Mouse (Mus musculus): ENCODE data around the gene Clpx. TPM values are rescaled to one million over a fixed set of nuclear protein-coding genes. Genes with fewer than 3 reads are reported as not detected.

Gene Clpx
- polyA plus RNA-seq, 1 experiment from 2014 or later, result 51.3 TPM

- Histone ChIP-seq H3K36me3 (ENCODE audit: control insufficient read depth, insufficient read depth, low read length) (no peaks in the 10 kb centered on the region), H3K4me2 (ENCODE audit: low read depth, low read length, severe bottlenecking) (peak overlapping the region; percentile 96), H3K9me3 (ENCODE audit: control insufficient read depth, low read length) (no peaks in the 10 kb centered on the region), H3K27ac (ENCODE audit: low read depth, low read length) (peak overlapping the region; percentile 76), H3K4me3 (ENCODE audit: low read depth, low read length) (peak overlapping the region; percentile 99), H3K27me3 (ENCODE audit: control insufficient read depth, insufficient read depth, low read length) (no peaks in the 10 kb centered on the region), H3K4me1 (replicated peaks; ENCODE audit: control insufficient read depth, insufficient read depth, low read length) (no peaks in the 10 kb centered on the region; the same call in 1 of the 2 replicates), H3K9ac (ENCODE audit: low read length) (peak overlapping the region; percentile 94)
- peak; percentile 76 for DNase-seq (ENCODE audit: low spot score)
- peak; percentile 58 for ATAC-seq (replicated peaks; ENCODE audit: low FRiP score)
- under 1% methylated on average over 63 of the region's 77 CpGs for WGBS
These were observed 52.5 kb downstream of the Clpx start for GRCm38 (mm10) chr9:65346476-65347111.

- WGBS, result 55% methylated on average over 8 of the region's 8 CpGs
- H3K9me3 ChIP-seq (ENCODE audit: control insufficient read depth, low read length), result no peaks in the 10 kb centered on the region
- H3K36me3 ChIP-seq (ENCODE audit: control insufficient read depth, insufficient read depth, low read length), result no peaks in the 10 kb centered on the region
- no peak for DNase-seq (ENCODE audit: low spot score)
- no peaks in the 10 kb centered on the region; the same call in 1 of the 2 replicates for H3K4me1 ChIP-seq (replicated peaks; ENCODE audit: control insufficient read depth, insufficient read depth, low read length)
- ATAC-seq (replicated peaks; ENCODE audit: low FRiP score), result no peak
- peak overlapping the region; percentile 94 for H3K9ac ChIP-seq (ENCODE audit: low read length)
- H3K27ac ChIP-seq (ENCODE audit: low read depth, low read length), result no peak overlapping the region
- peak overlapping the region; percentile 99 for H3K4me3 ChIP-seq (ENCODE audit: low read depth, low read length)
- peak overlapping the region; percentile 96 for H3K4me2 ChIP-seq (ENCODE audit: low read depth, low read length, severe bottlenecking)
- no peaks in the 10 kb centered on the region for H3K27me3 ChIP-seq (ENCODE audit: control insufficient read depth, insufficient read depth, low read length)
These were observed 53.2 kb downstream of the Clpx start for GRCm38 (mm10) chr9:65347112-65347850.

GRCm38 (mm10) chr9:65353251-65353650 is 59.2 kb downstream of the Clpx start:
- H3K9ac ChIP-seq (ENCODE audit: low read length), result no peak overlapping the region
- DNase-seq (ENCODE audit: low spot score) (no peak), ATAC-seq (replicated peaks; ENCODE audit: low FRiP score) (no peak)
- no peaks in the 10 kb centered on the region for H3K9me3 ChIP-seq (ENCODE audit: control insufficient read depth, low read length)
- H3K4me3 ChIP-seq (ENCODE audit: low read depth, low read length), result no peak overlapping the region
- H3K27ac ChIP-seq (ENCODE audit: low read depth, low read length), result no peak overlapping the region
- no peaks in the 10 kb centered on the region for H3K27me3 ChIP-seq (ENCODE audit: control insufficient read depth, insufficient read depth, low read length)
- no peaks in the 10 kb centered on the region for H3K4me1 ChIP-seq (replicated peaks; ENCODE audit: control insufficient read depth, insufficient read depth, low read length)
- H3K36me3 ChIP-seq (ENCODE audit: control insufficient read depth, insufficient read depth, low read length), result no peaks in the 10 kb centered on the region
- H3K4me2 ChIP-seq (ENCODE audit: low read depth, low read length, severe bottlenecking), result no peak overlapping the region
- 93% methylated on average over 5 of the region's 5 CpGs for WGBS

DNA sequence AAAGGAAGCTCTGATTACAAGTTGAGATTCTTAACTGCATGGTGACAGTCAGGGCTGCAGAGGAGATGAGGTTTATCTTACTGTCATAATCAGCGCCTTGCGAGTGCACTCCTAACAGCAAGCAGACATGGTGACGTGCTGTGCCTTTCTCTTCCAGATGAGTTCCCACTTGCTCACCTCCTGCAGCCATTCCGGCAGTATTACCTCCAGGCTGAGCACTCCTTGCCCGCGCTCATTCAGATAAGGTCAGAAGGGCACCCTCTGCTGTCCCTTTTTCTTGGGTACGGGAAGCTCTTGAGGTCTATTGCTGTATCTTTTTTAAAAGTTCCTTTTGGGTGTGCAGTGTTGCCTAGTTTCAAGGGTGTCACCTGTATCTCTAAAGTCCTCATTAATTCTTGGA is 62.5 kb downstream of the Clpx start:
- no peak overlapping the region for H3K4me3 ChIP-seq (ENCODE audit: low read depth, low read length)
- peaks cover 2% of the 10 kb centered on the region; the same call in 1 of the 2 replicates for H3K36me3 ChIP-seq (ENCODE audit: control insufficient read depth, insufficient read depth, low read length)
- no peaks in the 10 kb centered on the region for H3K27me3 ChIP-seq (ENCODE audit: control insufficient read depth, insufficient read depth, low read length)
- 88% methylated on average over 7 of the region's 7 CpGs for WGBS
- ATAC-seq (replicated peaks; ENCODE audit: low FRiP score) (no peak), DNase-seq (ENCODE audit: low spot score) (no peak)
- H3K4me2 ChIP-seq (ENCODE audit: low read depth, low read length, severe bottlenecking), result no peak overlapping the region
- no peak overlapping the region for H3K9ac ChIP-seq (ENCODE audit: low read length)
- no peaks in the 10 kb centered on the region for H3K9me3 ChIP-seq (ENCODE audit: control insufficient read depth, low read length)
- no peaks in the 10 kb centered on the region for H3K4me1 ChIP-seq (replicated peaks; ENCODE audit: control insufficient read depth, insufficient read depth, low read length)
- no peak overlapping the region for H3K27ac ChIP-seq (ENCODE audit: low read depth, low read length)

- ATAC-seq (replicated peaks; ENCODE audit: low FRiP score) (no peak), DNase-seq (ENCODE audit: low spot score) (no peak)
- H3K9ac ChIP-seq (ENCODE audit: low read length), result no peak overlapping the region
- no peaks in the 10 kb centered on the region for H3K4me1 ChIP-seq (replicated peaks; ENCODE audit: control insufficient read depth, insufficient read depth, low read length)
- H3K27me3 ChIP-seq (ENCODE audit: control insufficient read depth, insufficient read depth, low read length), result no peaks in the 10 kb centered on the region
- no peak overlapping the region for H3K4me3 ChIP-seq (ENCODE audit: low read depth, low read length)
- H3K27ac ChIP-seq (ENCODE audit: low read depth, low read length), result no peak overlapping the region
- H3K4me2 ChIP-seq (ENCODE audit: low read depth, low read length, severe bottlenecking), result no peak overlapping the region
- H3K36me3 ChIP-seq (ENCODE audit: control insufficient read depth, insufficient read depth, low read length), result peaks cover 2% of the 10 kb centered on the region; the same call in 1 of the 2 replicates
- WGBS, result 91% methylated on average over 2 of the region's 2 CpGs
- no peaks in the 10 kb centered on the region for H3K9me3 ChIP-seq (ENCODE audit: control insufficient read depth, low read length)
These were observed 62.9 kb downstream of the Clpx start for GRCm38 (mm10) chr9:65356971-65357370.

- H3K9me3 ChIP-seq (ENCODE audit: control insufficient read depth, low read length), result no peaks in the 10 kb centered on the region
- no peaks in the 10 kb centered on the region for H3K27me3 ChIP-seq (ENCODE audit: control insufficient read depth, insufficient read depth, low read length)
- ATAC-seq (replicated peaks; ENCODE audit: low FRiP score) (no peak), DNase-seq (ENCODE audit: low spot score) (no peak)
- H3K4me3 ChIP-seq (ENCODE audit: low read depth, low read length), result no peak overlapping the region
- H3K4me2 ChIP-seq (ENCODE audit: low read depth, low read length, severe bottlenecking), result no peak overlapping the region
- H3K9ac ChIP-seq (ENCODE audit: low read length), result no peak overlapping the region
- H3K27ac ChIP-seq (ENCODE audit: low read depth, low read length), result no peak overlapping the region
- H3K4me1 ChIP-seq (replicated peaks; ENCODE audit: control insufficient read depth, insufficient read depth, low read length), result no peaks in the 10 kb centered on the region
- 94% methylated on average over 1 of the region's 1 CpGs for WGBS
- peaks cover 2% of the 10 kb centered on the region; the same call in 1 of the 2 replicates for H3K36me3 ChIP-seq (ENCODE audit: control insufficient read depth, insufficient read depth, low read length)
These were observed 65.0 kb downstream of the Clpx start for GRCm38 (mm10) chr9:65358956-65359480.

GRCm38 (mm10) chr9:65360641-65361448 is 66.8 kb downstream of the Clpx start, which contains the start of gene Ubap1l:
Gene Ubap1l (plus strand): TSS chr9:65361041.
- H3K4me3 ChIP-seq (ENCODE audit: low read depth, low read length), result no peak within 1 kb of the TSS
- H3K9ac ChIP-seq (ENCODE audit: low read length), result no peak within 1 kb of the TSS
- H3K27ac ChIP-seq (ENCODE audit: low read depth, low read length), result no peak within 1 kb of the TSS
- no peaks in the 10 kb centered on the region for H3K4me1 ChIP-seq (replicated peaks; ENCODE audit: control insufficient read depth, insufficient read depth, low read length)
- H3K27me3 ChIP-seq (ENCODE audit: control insufficient read depth, insufficient read depth, low read length), result no peaks in the 10 kb centered on the region
- no peak for DNase-seq (ENCODE audit: low spot score)
- no peaks in the 10 kb centered on the region for H3K9me3 ChIP-seq (ENCODE audit: control insufficient read depth, low read length)
- 91% methylated on average over 16 of the region's 16 CpGs for WGBS
- no peak within 1 kb of the TSS for H3K4me2 ChIP-seq (ENCODE audit: low read depth, low read length, severe bottlenecking)
- H3K36me3 ChIP-seq (ENCODE audit: control insufficient read depth, insufficient read depth, low read length), result peaks cover 2% of the 10 kb centered on the region; the same call in 1 of the 2 replicates
- ATAC-seq (replicated peaks; ENCODE audit: low FRiP score), result no peak

- 76% methylated on average over 9 of the region's 9 CpGs for WGBS
- Histone ChIP-seq H3K27me3 (ENCODE audit: control insufficient read depth, insufficient read depth, low read length) (no peaks in the 10 kb centered on the region), H3K4me2 (ENCODE audit: low read depth, low read length, severe bottlenecking) (no peak overlapping the region), H3K27ac (ENCODE audit: low read depth, low read length) (no peak overlapping the region), H3K9ac (ENCODE audit: low read length) (no peak overlapping the region), H3K4me3 (ENCODE audit: low read depth, low read length) (no peak overlapping the region), H3K9me3 (ENCODE audit: control insufficient read depth, low read length) (no peaks in the 10 kb centered on the region), H3K36me3 (ENCODE audit: control insufficient read depth, insufficient read depth, low read length) (peaks cover 2% of the 10 kb centered on the region; the same call in 1 of the 2 replicates), H3K4me1 (replicated peaks; ENCODE audit: control insufficient read depth, insufficient read depth, low read length) (no peaks in the 10 kb centered on the region)
- ATAC-seq (replicated peaks; ENCODE audit: low FRiP score) (no peak), DNase-seq (ENCODE audit: low spot score) (no peak)
These were observed 69.6 kb downstream of the Clpx start for GRCm38 (mm10) chr9:65363684-65364083.
